Mouse (Mus musculus) cerebellum, adult 2 months (tissue): Measurements from ENCODE around the gene Slc5a11. TPM values are rescaled to one million over a fixed set of nuclear protein-coding genes. Genes with fewer than 3 reads are reported as not detected.

Experiments
- DNase-seq, 2 experiments: peaks; one replicate each; pipeline ENCODE4 v3.0.0; 2021
- H3K27ac ChIP-seq: fragments of 200-500 bp; 2 replicates; pipeline ENCODE4 v1.5.1; 2012; ENCODE audit warnings: low read length, control low read depth, inconsistent platforms; ENCODE audit not compliant: insufficient read depth
- H3K27me3 ChIP-seq: fragments of 200-500 bp; 2 replicates; pipeline ENCODE4 v1.6.1; 2012; ENCODE audit warnings: inconsistent platforms, mild to moderate bottlenecking, low read length, moderate library complexity; ENCODE audit not compliant: control insufficient read depth, insufficient read depth
- H3K4me1 ChIP-seq: fragments of 200-500 bp; 2 replicates; pipeline ENCODE4 v1.6.1; 2011; ENCODE audit warnings: low read length; ENCODE audit not compliant: control insufficient read depth, insufficient read depth
- H3K4me3 ChIP-seq: fragments of 200-500 bp; replicated peaks from 2 replicates; pipeline ENCODE3; 2011; ENCODE audit warnings: mild to moderate bottlenecking, low read depth, low read length, control low read depth; ENCODE audit not compliant: insufficient read depth
- CTCF ChIP-seq: fragments of 200-500 bp; IDR thresholded peaks from 2 replicates; pipeline ENCODE4 v1.5.1; 2011; ENCODE audit warnings: low read depth, mild to moderate bottlenecking, control low read depth, low read length, moderate library complexity, borderline replicate concordance; ENCODE audit not compliant: insufficient read depth
- POLR2A ChIP-seq: fragments of 200-500 bp; IDR thresholded peaks from 2 replicates; pipeline ENCODE4 v1.6.1; 2011; ENCODE audit warnings: low read length, control low read depth, borderline replicate concordance; ENCODE audit not compliant: insufficient read depth
- WGBS: fragments of 180-500 bp; shearing (Covaris S2); methylation state at CpG from one replicate; pipeline ENCODE4 v1.1.7; 2018; 5-methylcytosine and 5-hydroxymethylcytosine counted together
- polyA plus RNA-seq: library from polyadenylated mRNA; depleted of rRNA; stranded (reverse); fragments of >200 nt; gene quantifications from 2 replicates; pipeline ENCODE4 v1.2.3, GENCODE M21; 2012

Gene Slc5a11
- polyA plus RNA-seq, 1 experiment, result 3.1 TPM

DNA sequence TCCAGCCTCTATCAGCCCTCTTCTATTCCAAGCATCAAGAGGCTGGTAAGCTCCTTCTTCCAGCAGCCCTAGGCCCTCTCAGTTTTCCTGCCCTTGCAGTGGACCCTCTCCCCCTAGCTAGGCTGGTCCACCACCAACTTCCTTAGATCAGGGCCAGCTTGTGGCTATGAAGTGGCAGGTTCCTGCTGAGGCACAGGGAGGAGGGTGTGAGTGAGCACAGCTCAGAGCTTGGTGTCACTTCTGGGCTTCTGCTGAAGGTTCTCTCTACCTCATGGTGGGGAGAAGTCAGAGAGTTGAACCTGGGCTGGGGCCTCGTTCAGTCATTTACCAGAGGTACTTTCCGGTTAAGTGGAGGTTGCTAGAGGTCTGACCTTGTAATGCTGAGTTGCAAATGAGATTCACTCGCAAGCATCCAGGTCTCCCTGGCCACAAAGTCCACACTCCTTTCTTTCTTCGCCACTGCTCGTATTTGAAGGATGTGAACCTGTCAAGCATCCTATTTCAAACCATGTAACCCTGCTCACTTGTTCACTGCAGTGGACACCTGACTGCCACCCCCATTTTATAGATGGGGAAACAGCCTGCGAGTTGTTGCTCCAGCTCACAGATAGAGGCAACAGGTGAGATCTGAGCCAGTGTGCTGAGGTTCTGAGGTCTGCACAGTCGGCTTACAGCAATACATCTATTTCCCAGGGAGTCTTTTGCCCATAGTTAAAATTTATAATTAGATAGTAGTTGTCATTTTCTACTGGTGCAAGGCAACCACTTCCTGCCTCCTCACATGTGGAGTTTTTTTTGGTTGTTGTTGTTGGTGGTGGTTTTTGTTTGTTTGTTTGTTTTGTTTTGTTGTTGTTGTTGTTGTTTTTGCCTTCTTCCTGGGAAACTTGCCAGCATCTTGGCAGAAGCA, 3.1 kb downstream of the Slc5a11 start:
- WGBS, result 76% methylated on average over 7 of the region's 7 CpGs
- TF ChIP-seq CTCF, result no peak
- TF ChIP-seq POLR2A, result no peak
- DNase-seq, result no peak

GRCm38 (mm10) chr7:123218620-123219019, 4.0 kb downstream of the Slc5a11 start:
- TF ChIP-seq CTCF (no peak), POLR2A (no peak)
- peak overlapping the region; percentile 59; the same call in 1 of the 2 replicates for H3K27ac ChIP-seq
- H3K27me3 ChIP-seq, result no peaks in the 10 kb centered on the region
- H3K4me3 ChIP-seq, result no peak overlapping the region
- H3K4me1 ChIP-seq, result no peaks in the 10 kb centered on the region
- peak in 1 of 2 experiments; percentile 43 for DNase-seq
- WGBS, result 26% methylated on average over 6 of the region's 6 CpGs

More for the DNA sequence above, 3.1 kb downstream of the Slc5a11 start:
- Histone ChIP-seq H3K27me3 (no peaks in the 10 kb centered on the region), H3K4me1 (no peaks in the 10 kb centered on the region), H3K27ac (no peak overlapping the region; the same call in 1 of the 2 replicates), H3K4me3 (no peak overlapping the region)

- no peak for TF ChIP-seq POLR2A
- no peak for TF ChIP-seq CTCF
- Histone ChIP-seq H3K27ac (peak overlapping the region; percentile 50; the same call in 1 of the 2 replicates), H3K4me1 (no peaks in the 10 kb centered on the region), H3K4me3 (no peak overlapping the region), H3K27me3 (no peaks in the 10 kb centered on the region)
- peak in 1 of 2 experiments; percentile 24 for DNase-seq
- 75% methylated on average over 13 of the region's 13 CpGs for WGBS
These were observed 5.4 kb downstream of the Slc5a11 start for GRCm38 (mm10) chr7:123219781-123220632.

DNA sequence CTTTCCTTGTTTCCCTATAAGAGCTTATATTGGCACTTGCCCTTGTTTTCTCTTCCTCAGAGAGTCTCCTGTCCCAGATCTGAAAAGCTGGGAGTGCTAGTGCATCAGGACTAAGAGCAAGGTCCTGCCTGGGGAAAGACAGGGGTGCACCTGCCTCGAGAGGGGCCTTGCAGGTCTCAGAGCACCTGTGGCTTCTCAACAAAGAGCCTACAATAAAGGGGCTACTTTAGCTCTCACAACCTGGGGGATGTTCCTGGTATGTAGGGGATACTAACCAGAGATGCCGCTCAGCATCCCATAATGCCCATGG, 6.0 kb downstream of the Slc5a11 start:
- peak overlapping the region; percentile 50; the same call in 1 of the 2 replicates for H3K27ac ChIP-seq
- H3K4me3 ChIP-seq, result no peak overlapping the region
- H3K4me1 ChIP-seq, result no peaks in the 10 kb centered on the region
- TF ChIP-seq CTCF (no peak), POLR2A (no peak)
- DNase-seq, result no peak
- H3K27me3 ChIP-seq, result no peaks in the 10 kb centered on the region
- WGBS, result 75% methylated on average over 2 of the region's 2 CpGs

DNA sequence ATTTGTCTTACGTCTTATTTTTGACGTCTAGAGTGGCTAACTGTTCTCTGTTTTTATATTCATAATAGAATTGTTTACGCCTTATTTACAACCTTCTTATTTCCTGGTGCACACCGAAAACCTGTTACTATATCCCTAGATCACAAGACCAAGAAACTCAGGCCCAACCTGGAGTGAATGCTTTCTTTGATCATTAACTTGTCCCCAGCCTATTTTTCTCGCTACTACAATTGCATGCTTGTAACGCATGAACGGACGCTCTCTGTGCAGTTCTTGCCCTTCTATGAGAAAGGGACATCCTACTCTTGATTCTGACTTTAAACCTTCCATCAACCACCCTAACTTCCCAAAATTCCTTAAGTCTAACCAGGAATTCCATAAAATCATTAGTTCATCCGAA, 9.5 kb downstream of the Slc5a11 start:
- TF ChIP-seq CTCF (no peak), POLR2A (no peak)
- H3K27me3 ChIP-seq, result no peaks in the 10 kb centered on the region
- H3K4me1 ChIP-seq, result no peaks in the 10 kb centered on the region
- DNase-seq, result no peak
- no peak overlapping the region for H3K27ac ChIP-seq
- no peak overlapping the region for H3K4me3 ChIP-seq
- 80% methylated on average over 9 of the region's 9 CpGs for WGBS

DNA sequence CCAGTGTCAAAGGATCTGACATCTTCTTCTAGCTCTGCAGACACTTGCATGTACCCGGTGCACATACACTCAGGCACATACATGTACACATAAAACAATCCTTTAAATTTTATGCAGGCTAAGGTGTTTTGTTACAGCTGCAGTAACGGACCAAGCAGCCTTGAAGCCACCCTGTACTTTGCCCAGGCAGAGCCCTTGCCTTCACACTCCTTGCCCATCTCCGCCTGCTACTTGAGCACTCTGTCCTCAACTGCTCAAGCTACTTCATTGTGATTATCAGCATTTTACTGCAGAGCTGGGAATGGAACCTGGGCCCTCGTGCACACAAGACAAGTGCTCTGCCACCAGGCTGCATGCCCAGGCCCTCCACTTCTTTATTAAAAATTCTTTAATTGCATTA, 10.6 kb downstream of the Slc5a11 start:
- H3K27ac ChIP-seq, result no peak overlapping the region
- 90% methylated on average over 4 of the region's 4 CpGs for WGBS
- H3K4me3 ChIP-seq, result no peak overlapping the region
- DNase-seq, result no peak
- H3K4me1 ChIP-seq, result no peaks in the 10 kb centered on the region
- no peak for TF ChIP-seq CTCF
- TF ChIP-seq POLR2A, result no peak
- H3K27me3 ChIP-seq, result no peaks in the 10 kb centered on the region

GRCm38 (mm10) chr7:123235449-123235848, 20.9 kb downstream of the Slc5a11 start:
- no peaks in the 10 kb centered on the region for H3K27me3 ChIP-seq
- 39% methylated on average over 4 of the region's 4 CpGs for WGBS
- no peaks in the 10 kb centered on the region for H3K4me1 ChIP-seq
- no peak overlapping the region for H3K27ac ChIP-seq
- no peak for DNase-seq
- TF ChIP-seq POLR2A, result no peak
- TF ChIP-seq CTCF, result no peak
- no peak overlapping the region for H3K4me3 ChIP-seq

- WGBS, result 30% methylated on average over 4 of the region's 4 CpGs
- H3K4me3 ChIP-seq, result no peak overlapping the region
- DNase-seq, result no peak
- H3K27ac ChIP-seq, result no peak overlapping the region
- H3K27me3 ChIP-seq, result no peaks in the 10 kb centered on the region
- no peak for TF ChIP-seq POLR2A
- no peak for TF ChIP-seq CTCF
- no peaks in the 10 kb centered on the region for H3K4me1 ChIP-seq
These were observed 24.0 kb downstream of the Slc5a11 start for GRCm38 (mm10) chr7:123238621-123239020.
